Mouse (Mus musculus) effector memory CD4-positive, alpha-beta T cell, adult 5 months (primary cell): ENCODE results near the gene Rhbdd3. TPM values are rescaled to one million over a fixed set of nuclear protein-coding genes. Genes with fewer than 3 reads are reported as not detected.

Experiments used
- polyA plus RNA-seq: library from polyadenylated mRNA; unstranded; fragments of 100-300 nt; shearing (Covaris generic); gene quantifications from one replicate; pipeline ENCODE4 v1.2.1, GENCODE M21; 2017

Rhbdd3 gene
- 7.8 TPM for polyA plus RNA-seq

GRCm38 (mm10) chr11:5098736-5099542 lies at the start of gene Rhbdd3, which contains the start of gene Ewsr1:
Rhbdd3 (plus strand) TSS chr11:5098926.
Ewsr1 (minus strand) TSS chr11:5099266.

GRCm38 (mm10) chr11:5057856-5058641 lies 40.7 kb upstream of the Rhbdd3 start, which contains the start of gene Rasl10a:
Rasl10a (plus strand) TSS chr11:5058128.

GRCm38 (mm10) chr11:5065056-5065821 lies 33.5 kb upstream of the Rhbdd3 start, which contains the start of gene Gas2l1:
Gas2l1 (minus strand) TSS chr11:5065327.

GRCm38 (mm10) chr11:5151680-5152337 lies 53.1 kb downstream of the Rhbdd3 start, which contains the start of gene Emid1:
Emid1 (minus strand) TSS chr11:5152257.

Other genes starting within 250 kb of the Rhbdd3 start
- 45.0 TPM for gene Nf2, start 249.4 kb upstream of the Rhbdd3 start, polyA plus RNA-seq
- 23.3 TPM for gene Nipsnap1, start 225.0 kb upstream of the Rhbdd3 start, polyA plus RNA-seq
- gene Thoc5, start 203.6 kb upstream of the Rhbdd3 start, polyA plus RNA-seq, result 28.7 TPM
- gene Nefh, start 150.9 kb upstream of the Rhbdd3 start, polyA plus RNA-seq, result 4.7 TPM
- 104 TPM for gene Ap1b1, start 112.1 kb upstream of the Rhbdd3 start, polyA plus RNA-seq
- not detected for gene Rasl10a, start 40.8 kb upstream of the Rhbdd3 start, polyA plus RNA-seq
- gene Gas2l1, start 33.6 kb upstream of the Rhbdd3 start, polyA plus RNA-seq, result 8.3 TPM
- gene Ewsr1, start 340 bp downstream of the Rhbdd3 start, polyA plus RNA-seq, result 730 TPM
- 0.60 TPM for gene Emid1, start 53.3 kb downstream of the Rhbdd3 start, polyA plus RNA-seq
- gene Kremen1, start 162.6 kb downstream of the Rhbdd3 start, polyA plus RNA-seq, result 15.8 TPM